Mouse (Mus musculus) liver, embryonic 12.5 days (tissue): ENCODE measurements at regions not wholly inside any gene's neighbourhood (a gene's known extent, or its start where the extent isn't known, plus 50 kb on each side); places are given as distances from the start of the nearest gene placed in this dataset.

Source experiments
- ATAC-seq: fragments of 200-750 bp; cut with Nextera tagmentation; 2 replicates; pipeline ENCODE4 v1.8.0; 2017; ENCODE audit warnings: moderate number of reproducible peaks, mild to moderate bottlenecking, moderate library complexity
- H3K27ac ChIP-seq: fragments of 300-500 bp; sonication (generic); 2 replicates; pipeline ENCODE4 v1.5.1; 2016; ENCODE audit warnings: mild to moderate bottlenecking
- H3K27me3 ChIP-seq: fragments of 300-500 bp; sonication (generic); replicated peaks from 2 replicates; pipeline ENCODE4 v1.6.1; 2016; ENCODE audit warnings: mild to moderate bottlenecking, moderate library complexity
- H3K36me3 ChIP-seq: fragments of 300-500 bp; sonication (generic); 2 replicates; pipeline ENCODE4 v1.6.1; 2016; ENCODE audit warnings: mild to moderate bottlenecking, moderate library complexity
- H3K4me1 ChIP-seq: fragments of 300-500 bp; sonication (generic); 2 replicates; pipeline ENCODE4 v1.6.1; 2016
- H3K4me2 ChIP-seq: fragments of 300-500 bp; sonication (generic); 2 replicates; pipeline ENCODE4 v1.6.1; 2016; ENCODE audit warnings: mild to moderate bottlenecking, moderate library complexity
- H3K4me3 ChIP-seq: fragments of 300-500 bp; sonication (generic); 2 replicates; pipeline ENCODE4 v1.5.1; 2016; ENCODE audit warnings: mild to moderate bottlenecking, moderate library complexity
- H3K9ac ChIP-seq: fragments of 300-500 bp; sonication (generic); 2 replicates; pipeline ENCODE4 v1.6.1; 2016; ENCODE audit warnings: mild to moderate bottlenecking, moderate library complexity
- H3K9me3 ChIP-seq: fragments of 300-500 bp; sonication (generic); replicated peaks from 2 replicates; pipeline ENCODE4 v1.6.1; 2016; ENCODE audit warnings: mild to moderate bottlenecking, moderate library complexity
- WGBS: fragments of 180-500 bp; shearing (Covaris S2); methylation state at CpG from one replicate; pipeline ENCODE4 v1.1.7; 2016; ENCODE audit not compliant: insufficient replicate concordance; 5-methylcytosine and 5-hydroxymethylcytosine counted together

GRCm38 (mm10) chr3:62280960-62281359 lies 57.2 kb upstream of the Arhgef26 start:
- H3K4me1 ChIP-seq, result no peaks in the 10 kb centered on the region
- H3K4me2 ChIP-seq, result no peak overlapping the region
- no peaks in the 10 kb centered on the region for H3K36me3 ChIP-seq
- WGBS, result 49% methylated on average over 2 of the region's 2 CpGs
- H3K9me3 ChIP-seq, result no peaks in the 10 kb centered on the region
- no peak for ATAC-seq
- no peak overlapping the region for H3K4me3 ChIP-seq
- no peak overlapping the region for H3K9ac ChIP-seq
- no peak overlapping the region for H3K27ac ChIP-seq
- H3K27me3 ChIP-seq, result no peaks in the 10 kb centered on the region
